Mouse (Mus musculus) heart, embryonic 14.5 days (tissue): ENCODE measurements around the gene Adcy9. TPM values are rescaled to one million over a fixed set of nuclear protein-coding genes. Genes with fewer than 3 reads are reported as not detected.
A peak's percentile ranks its signal among the peaks of the same experiment; 100 is the strongest.

Experiments used
- ATAC-seq: fragments of 200-750 bp; cut with Nextera tagmentation; 2 replicates; pipeline ENCODE4 v1.8.0; 2017; ENCODE audit warnings: low read depth, moderate TSS enrichment; ENCODE audit not compliant: insufficient number of reproducible peaks, insufficient read depth, low FRiP score
- H3K27ac ChIP-seq, 2 experiments: fragments of 200-500 bp in 1 of 2; fragments of 300-500 bp in 1 of 2; sonication (generic) in 1 of 2; replicated peaks in 1 of 2; 2 replicates each; pipeline ENCODE4 v1.5.1; 2012 to 2014; ENCODE audit warnings: low read depth in 2 of 2, low read length in 2 of 2, control low read depth in 1 of 2, mild to moderate bottlenecking in 1 of 2, mixed read lengths in 1 of 2; ENCODE audit not compliant: control insufficient read depth in 1 of 2, insufficient read depth in 1 of 2
- H3K27me3 ChIP-seq: fragments of 300-500 bp; sonication (generic); 2 replicates; pipeline ENCODE4 v1.6.1; 2014; ENCODE audit warnings: mild to moderate bottlenecking, low read length, control low read depth; ENCODE audit not compliant: control insufficient read depth, insufficient read depth
- H3K36me3 ChIP-seq: fragments of 300-500 bp; sonication (generic); 2 replicates; pipeline ENCODE4 v1.6.1; 2014; ENCODE audit warnings: mild to moderate bottlenecking, control low read depth, low read length, mixed read lengths; ENCODE audit not compliant: control insufficient read depth, insufficient read depth
- H3K4me1 ChIP-seq, 2 experiments: fragments of 200-500 bp in 1 of 2; fragments of 300-500 bp in 1 of 2; sonication (generic) in 1 of 2; 2 replicates each; pipeline ENCODE4 v1.6.1; 2012 to 2014; ENCODE audit warnings: low read length in 2 of 2, control low read depth in 1 of 2, mixed read lengths in 1 of 2; ENCODE audit not compliant: control insufficient read depth in 2 of 2, insufficient read depth in 2 of 2
- H3K4me2 ChIP-seq: fragments of 300-500 bp; sonication (generic); 2 replicates; pipeline ENCODE4 v1.6.1; 2014; ENCODE audit warnings: mild to moderate bottlenecking, low read length
- H3K4me3 ChIP-seq, 2 experiments: fragments of 200-500 bp in 1 of 2; fragments of 300-500 bp in 1 of 2; sonication (generic) in 1 of 2; 2 replicates each; pipeline ENCODE4 v1.5.1; 2012 to 2014; ENCODE audit warnings: low read length in 2 of 2, mild to moderate bottlenecking in 2 of 2, control low read depth in 1 of 2, low read depth in 1 of 2, moderate library complexity in 1 of 2; ENCODE audit not compliant: control insufficient read depth in 1 of 2, insufficient read depth in 1 of 2
- H3K9ac ChIP-seq: fragments of 300-500 bp; sonication (generic); 2 replicates; pipeline ENCODE4 v1.6.1; 2014; ENCODE audit warnings: mild to moderate bottlenecking, low read length
- H3K9me3 ChIP-seq: fragments of 300-500 bp; sonication (generic); 2 replicates; pipeline ENCODE4 v1.6.1; 2016; ENCODE audit warnings: low read length, control low read depth; ENCODE audit not compliant: control insufficient read depth
- WGBS: fragments of 180-500 bp; shearing (Covaris S2); extraction: QIAGEN DNeasy Blood & Tissue Kit; methylation state at CpG from one replicate; pipeline ENCODE4 v1.1.7; 2014; 5-methylcytosine and 5-hydroxymethylcytosine counted together
- polyA plus RNA-seq: library from polyadenylated mRNA; unstranded; fragments of >200 nt; fragmentation: Nextera tagmentation; extraction: Ambion mirVana; gene quantifications from 2 replicates; pipeline ENCODE4 v1.2.1, GENCODE M21; 2014

The Adcy9 gene
- polyA plus RNA-seq, 1 experiment from 2014 or later: 1.8 TPM

- ATAC-seq: no peak
- peaks cover 8 to 18% of the 10 kb centered on the region in 2 experiments for H3K4me1 ChIP-seq
- H3K4me3 ChIP-seq: no peak overlapping the region
- H3K9me3 ChIP-seq: no peaks in the 10 kb centered on the region
- WGBS: 79% methylated on average over 2 of the region's 2 CpGs
- H3K27me3 ChIP-seq: 0 out of 2 replicates have a peak, but pooled peaks cover 5% of the 10 kb centered on the region
- H3K27ac ChIP-seq: no peak overlapping the region
- no peak overlapping the region for H3K9ac ChIP-seq
- H3K4me2 ChIP-seq: no peak overlapping the region
- no peaks in the 10 kb centered on the region for H3K36me3 ChIP-seq
Observed at GRCm38 (mm10) chr16:4407536-4407935, 12.8 kb downstream of the Adcy9 start.

- Histone ChIP-seq H3K9ac (no peak overlapping the region), H3K27me3 (no peaks in the 10 kb centered on the region), H3K4me1 (peaks cover 8 to 18% of the 10 kb centered on the region in 2 experiments), H3K4me2 (no peak overlapping the region), H3K4me3 (no peak overlapping the region), H3K9me3 (no peaks in the 10 kb centered on the region), H3K27ac (no peak overlapping the region), H3K36me3 (no peaks in the 10 kb centered on the region)
- WGBS: 46% methylated on average over 4 of the region's 4 CpGs
- ATAC-seq: no peak
Observed at GRCm38 (mm10) chr16:4406706-4407105, 13.6 kb downstream of the Adcy9 start.

- Histone ChIP-seq H3K4me3 (no peak overlapping the region), H3K4me1 (peaks cover 8 to 18% of the 10 kb centered on the region in 2 experiments), H3K9ac (no peak overlapping the region), H3K4me2 (no peak overlapping the region), H3K27me3 (no peaks in the 10 kb centered on the region), H3K36me3 (no peaks in the 10 kb centered on the region), H3K9me3 (no peaks in the 10 kb centered on the region), H3K27ac (no peak overlapping the region)
- ATAC-seq: no peak
- WGBS: 89% methylated on average over 6 of the region's 6 CpGs
Observed at GRCm38 (mm10) chr16:4406047-4406586, 14.2 kb downstream of the Adcy9 start.

GRCm38 (mm10) chr16:4404933-4405761, 15.2 kb downstream of the Adcy9 start:
- 0 out of 2 replicates have a peak overlapping the region, but pooled peaks have one; percentile 31 for H3K9ac ChIP-seq
- H3K27me3 ChIP-seq: no peaks in the 10 kb centered on the region
- H3K36me3 ChIP-seq: no peaks in the 10 kb centered on the region
- H3K4me3 ChIP-seq: no peak overlapping the region
- ATAC-seq: no peak
- 42% methylated on average over 8 of the region's 8 CpGs for WGBS
- no peaks in the 10 kb centered on the region for H3K9me3 ChIP-seq
- H3K4me2 ChIP-seq: peak overlapping the region; percentile 1
- H3K27ac ChIP-seq: peak overlapping the region; percentile 20 to 54; a peak in 1 of 4 replicates
- peaks cover 8 to 18% of the 10 kb centered on the region in 2 experiments for H3K4me1 ChIP-seq

GRCm38 (mm10) chr16:4401109-4401508, 19.2 kb downstream of the Adcy9 start:
- Histone ChIP-seq H3K9ac (no peak overlapping the region), H3K4me1 (peaks cover 9 to 16% of the 10 kb centered on the region in 2 experiments), H3K4me2 (no peak overlapping the region), H3K36me3 (no peaks in the 10 kb centered on the region), H3K9me3 (no peaks in the 10 kb centered on the region), H3K4me3 (no peak overlapping the region), H3K27ac (no peak overlapping the region), H3K27me3 (no peaks in the 10 kb centered on the region)
- 29% methylated on average over 1 of the region's 1 CpGs for WGBS
- no peak for ATAC-seq

GRCm38 (mm10) chr16:4399471-4400223, 20.7 kb downstream of the Adcy9 start:
- 59% methylated on average over 5 of the region's 5 CpGs for WGBS

GRCm38 (mm10) chr16:4398782-4399181, 21.5 kb downstream of the Adcy9 start:
- Histone ChIP-seq H3K4me1 (peaks cover 3 to 9% of the 10 kb centered on the region in 2 experiments; a peak in 3 of 4 replicates), H3K27ac (no peak overlapping the region), H3K9ac (no peak overlapping the region), H3K9me3 (no peaks in the 10 kb centered on the region), H3K4me3 (no peak overlapping the region), H3K27me3 (no peaks in the 10 kb centered on the region), H3K4me2 (no peak overlapping the region), H3K36me3 (no peaks in the 10 kb centered on the region)
- 24% methylated on average over 2 of the region's 2 CpGs for WGBS
- ATAC-seq: no peak

More at GRCm38 (mm10) chr16:4399471-4400223, 20.7 kb downstream of the Adcy9 start:
- Histone ChIP-seq H3K4me2 (no peak overlapping the region), H3K27me3 (no peaks in the 10 kb centered on the region), H3K4me3 (no peak overlapping the region), H3K9me3 (no peaks in the 10 kb centered on the region), H3K36me3 (no peaks in the 10 kb centered on the region), H3K4me1 (peaks cover 5 to 13% of the 10 kb centered on the region in 2 experiments), H3K9ac (no peak overlapping the region), H3K27ac (no peak overlapping the region)
- ATAC-seq: no peak
